Mouse (Mus musculus) forebrain, embryonic 13.5 days (tissue): Measurements from ENCODE around the gene Foxr2. TPM values are rescaled to one million over a fixed set of nuclear protein-coding genes. Genes with fewer than 3 reads are reported as not detected.

Source experiments
- ATAC-seq: fragments of 200-750 bp; cut with Nextera tagmentation; 2 replicates; pipeline ENCODE4 v1.8.0; 2017
- H3K27ac ChIP-seq: fragments of 300-500 bp; sonication (generic); 2 replicates; pipeline ENCODE4 v1.5.1; 2015; ENCODE audit warnings: inconsistent platforms, mild to moderate bottlenecking, moderate library complexity
- H3K27me3 ChIP-seq: fragments of 300-500 bp; sonication (generic); 2 replicates; pipeline ENCODE4 v1.6.1; 2015; ENCODE audit warnings: mild to moderate bottlenecking, inconsistent platforms
- H3K36me3 ChIP-seq: fragments of 300-500 bp; sonication (generic); 2 replicates; pipeline ENCODE4 v1.6.1; 2015; ENCODE audit warnings: mild to moderate bottlenecking, inconsistent platforms; ENCODE audit not compliant: poor library complexity, severe bottlenecking
- H3K4me1 ChIP-seq: fragments of 300-500 bp; sonication (generic); 2 replicates; pipeline ENCODE4 v1.6.1; 2015; ENCODE audit warnings: inconsistent platforms
- H3K4me2 ChIP-seq: fragments of 300-500 bp; sonication (generic); 2 replicates; pipeline ENCODE4 v1.6.1; 2015; ENCODE audit warnings: inconsistent platforms, mild to moderate bottlenecking, moderate library complexity
- H3K4me3 ChIP-seq: fragments of 300-500 bp; sonication (generic); 2 replicates; pipeline ENCODE4 v1.5.1; 2015; ENCODE audit warnings: mild to moderate bottlenecking, inconsistent platforms
- H3K9ac ChIP-seq: fragments of 300-500 bp; sonication (generic); 2 replicates; pipeline ENCODE4 v1.6.1; 2015; ENCODE audit warnings: mild to moderate bottlenecking, inconsistent platforms
- H3K9me3 ChIP-seq: fragments of 300-500 bp; sonication (generic); replicated peaks from 2 replicates; pipeline ENCODE4 v1.6.1; 2016; ENCODE audit warnings: inconsistent platforms
- WGBS: fragments of 180-500 bp; shearing (Covaris S2); methylation state at CpG from one replicate; pipeline ENCODE4 v1.1.7; 2015; 5-methylcytosine and 5-hydroxymethylcytosine counted together
- polyA plus RNA-seq: library from polyadenylated mRNA; unstranded; fragments of >200 nt; fragmentation: Nextera tagmentation; extraction: Ambion mirVana; gene quantifications from 2 replicates; pipeline ENCODE4 v1.2.1, GENCODE M21; 2015

Foxr2 gene
- 0.32 and 0.54 TPM in 2 replicates for polyA plus RNA-seq

GRCm38 (mm10) chrX:153118486-153118885 is at the start of gene Foxr2:
Gene Foxr2, plus strand, starts transcription at chrX:153118786.
- H3K9me3 ChIP-seq = no peaks in the 10 kb centered on the region
- H3K27me3 ChIP-seq = no peaks in the 10 kb centered on the region
- no peak within 1 kb of the TSS for H3K4me3 ChIP-seq
- no peaks in the 10 kb centered on the region for H3K36me3 ChIP-seq
- ATAC-seq = no peak
- no peak within 1 kb of the TSS for H3K9ac ChIP-seq
- no peak within 1 kb of the TSS for H3K4me2 ChIP-seq
- no peak within 1 kb of the TSS for H3K27ac ChIP-seq
- H3K4me1 ChIP-seq = no peaks in the 10 kb centered on the region
- WGBS = 6% methylated on average over 2 of the region's 3 CpGs

GRCm38 (mm10) chrX:153119013-153119412 is 427 bp downstream of the Foxr2 start:
- ATAC-seq = no peak
- no peaks in the 10 kb centered on the region for H3K36me3 ChIP-seq
- no peaks in the 10 kb centered on the region for H3K9me3 ChIP-seq
- H3K4me1 ChIP-seq = no peaks in the 10 kb centered on the region
- no peak overlapping the region for H3K9ac ChIP-seq
- no peak overlapping the region for H3K4me3 ChIP-seq
- no peak overlapping the region for H3K27ac ChIP-seq
- WGBS = 45% methylated on average over 2 of the region's 2 CpGs
- H3K27me3 ChIP-seq = no peaks in the 10 kb centered on the region
- no peak overlapping the region for H3K4me2 ChIP-seq

- WGBS = 12% methylated on average over 47 of the region's 47 CpGs
- Histone ChIP-seq H3K27ac (peak within 1 kb of the TSS; percentile 54), H3K4me1 (no peaks in the 10 kb centered on the region), H3K27me3 (peaks cover 4% of the 10 kb centered on the region; the same call in 1 of the 2 replicates), H3K4me3 (peak within 1 kb of the TSS; percentile 51), H3K4me2 (peak within 1 kb of the TSS; percentile 61), H3K9me3 (no peaks in the 10 kb centered on the region), H3K36me3 (no peaks in the 10 kb centered on the region), H3K9ac (peak within 1 kb of the TSS; percentile 61)
- peak; percentile 99 for ATAC-seq
Measured at GRCm38 (mm10) chrX:153139734-153140515, 21.3 kb downstream of the Foxr2 start, which contains the start of gene Rragb. Gene Rragb, plus strand, starts transcription at chrX:153139981.

GRCm38 (mm10) chrX:153142656-153143055 is 24.1 kb downstream of the Foxr2 start:
- ATAC-seq = no peak
- Histone ChIP-seq H3K27ac (no peak overlapping the region), H3K27me3 (peaks cover 4% of the 10 kb centered on the region; the same call in 1 of the 2 replicates), H3K9ac (no peak overlapping the region), H3K36me3 (no peaks in the 10 kb centered on the region), H3K4me2 (no peak overlapping the region), H3K4me3 (no peak overlapping the region), H3K4me1 (no peaks in the 10 kb centered on the region), H3K9me3 (no peaks in the 10 kb centered on the region)
- 59% methylated on average over 3 of the region's 3 CpGs for WGBS

GRCm38 (mm10) chrX:153151766-153152165 is 33.2 kb downstream of the Foxr2 start:
- H3K4me2 ChIP-seq = no peak overlapping the region
- no peak overlapping the region for H3K27ac ChIP-seq
- H3K4me3 ChIP-seq = no peak overlapping the region
- H3K36me3 ChIP-seq = no peaks in the 10 kb centered on the region
- no peak for ATAC-seq
- H3K9me3 ChIP-seq = no peaks in the 10 kb centered on the region
- H3K4me1 ChIP-seq = no peaks in the 10 kb centered on the region
- WGBS = 22% methylated on average over 1 of the region's 1 CpGs
- H3K9ac ChIP-seq = no peak overlapping the region
- no peaks in the 10 kb centered on the region; the same call in 1 of the 2 replicates for H3K27me3 ChIP-seq

- no peaks in the 10 kb centered on the region for H3K4me1 ChIP-seq
Measured at GRCm38 (mm10) chrX:153155322-153155721, 36.7 kb downstream of the Foxr2 start.

GRCm38 (mm10) chrX:153174786-153175185 is 56.2 kb downstream of the Foxr2 start:
- no peaks in the 10 kb centered on the region for H3K36me3 ChIP-seq
- H3K4me1 ChIP-seq = no peaks in the 10 kb centered on the region
- H3K4me3 ChIP-seq = no peak overlapping the region
- no peak overlapping the region for H3K9ac ChIP-seq
- WGBS = 3% methylated on average over 1 of the region's 1 CpGs
- H3K9me3 ChIP-seq = no peaks in the 10 kb centered on the region
- no peaks in the 10 kb centered on the region for H3K27me3 ChIP-seq
- H3K4me2 ChIP-seq = no peak overlapping the region
- no peak for ATAC-seq
- no peak overlapping the region for H3K27ac ChIP-seq

More at GRCm38 (mm10) chrX:153155322-153155721, 36.7 kb downstream of the Foxr2 start:
- WGBS = 48% methylated on average over 3 of the region's 3 CpGs
- ATAC-seq = no peak
- H3K4me3 ChIP-seq = no peak overlapping the region
- H3K9me3 ChIP-seq = no peaks in the 10 kb centered on the region
- H3K27me3 ChIP-seq = no peaks in the 10 kb centered on the region
- no peak overlapping the region for H3K4me2 ChIP-seq
- H3K27ac ChIP-seq = no peak overlapping the region
- no peak overlapping the region for H3K9ac ChIP-seq
- no peaks in the 10 kb centered on the region for H3K36me3 ChIP-seq

- no peak for ATAC-seq
- no peaks in the 10 kb centered on the region for H3K36me3 ChIP-seq
- H3K4me3 ChIP-seq = no peak overlapping the region
- no peak overlapping the region for H3K4me2 ChIP-seq
- WGBS = 88% methylated on average over 2 of the region's 2 CpGs
- H3K9me3 ChIP-seq = no peaks in the 10 kb centered on the region
- no peak overlapping the region for H3K27ac ChIP-seq
- H3K27me3 ChIP-seq = no peaks in the 10 kb centered on the region
- H3K4me1 ChIP-seq = no peaks in the 10 kb centered on the region
- no peak overlapping the region for H3K9ac ChIP-seq
Measured at GRCm38 (mm10) chrX:153182221-153182620, 63.6 kb downstream of the Foxr2 start.

Other genes starting within 250 kb of the Foxr2 start
- gene Usp51, start 112.3 kb upstream of the Foxr2 start, polyA plus RNA-seq = 3.3 and 3.7 TPM in 2 replicates
- gene Mageh1, start 81.2 kb upstream of the Foxr2 start, polyA plus RNA-seq = 101 and 107 TPM in 2 replicates
- 5.5 and 7.6 TPM in 2 replicates for gene Rragb, start 21.2 kb downstream of the Foxr2 start, polyA plus RNA-seq
- gene Klf8, start 118.7 kb downstream of the Foxr2 start, polyA plus RNA-seq = 3.4 and 3.6 TPM in 2 replicates